Comparison of ENCODE assay signal across 14 mouse cellular contexts in genomic region chr9:22125246-22126027, GRCm38 (mm10). TPM values are rescaled to one million over a fixed set of nuclear protein-coding genes. Genes with fewer than 3 reads are reported as not detected.
DNase-seq lines count a peak whose midpoint lies in the region; ATAC-seq and TF ChIP-seq lines count a peak whose summit lies in the region.
"Had no signal": no experiment of that assay in that cellular context is flagged by ENCODE, and none has a peak within 500 bp of the region (broad histone marks: within the 10 kb centered on the region; RNA-seq: fewer than 3 reads in every experiment).

No protein-coding gene starts in this region.

- H3K4me2 ChIP-seq in lung, postnatal 0 days (replicated peaks; ENCODE audit: low read depth, low read length) = no peak overlapping the region
- H3K4me2 ChIP-seq in liver, embryonic 16.5 days (ENCODE audit: low read depth, low read length) = no peak overlapping the region
- H3K4me2 ChIP-seq in hindbrain, embryonic 13.5 days = no peak overlapping the region
- H3K4me2 ChIP-seq: heart, embryonic 15.5 days had no signal

- no peaks in the 10 kb centered on the region for H3K27me3 ChIP-seq in lung, postnatal 0 days (replicated peaks; ENCODE audit: insufficient read depth, low read length)
- H3K27me3 ChIP-seq in liver, embryonic 16.5 days (ENCODE audit: control insufficient read depth, insufficient read depth, low read depth, low read length) = no peaks in the 10 kb centered on the region
- no peaks in the 10 kb centered on the region for H3K27me3 ChIP-seq in splenic B cell, adult 2 months (ENCODE audit: control insufficient read depth, insufficient read depth, low read length, poor library complexity, severe bottlenecking)
- peaks cover 31% of the 10 kb centered on the region for H3K27me3 ChIP-seq in hindbrain, embryonic 13.5 days
- H3K27me3 ChIP-seq: heart, embryonic 15.5 days had no signal

- WGBS in lung, postnatal 0 days = 80% methylated on average over 15 of the region's 15 CpGs
- 77% methylated on average over 15 of the region's 15 CpGs for WGBS in liver, embryonic 16.5 days (ENCODE audit: insufficient replicate concordance)
- 93% methylated on average over 15 of the region's 15 CpGs for WGBS in hindbrain, embryonic 13.5 days

- no peak for TF ChIP-seq CTCF in lung, postnatal 0 days (IDR thresholded peaks at IDR 0.05)

- H3K9me3 ChIP-seq in lung, postnatal 0 days (ENCODE audit: low read length) = no peaks in the 10 kb centered on the region
- no peaks in the 10 kb centered on the region for H3K9me3 ChIP-seq in liver, embryonic 16.5 days (replicated peaks; ENCODE audit: control insufficient read depth, low read length)
- no peaks in the 10 kb centered on the region for H3K9me3 ChIP-seq in hindbrain, embryonic 13.5 days
- H3K9me3 ChIP-seq: embryonic facial prominence, embryonic 10.5 days; heart, embryonic 15.5 days had no signal

- H3K27ac ChIP-seq in lung, postnatal 0 days (ENCODE audit: low read length) = no peak overlapping the region
- H3K27ac ChIP-seq in liver, embryonic 16.5 days (ENCODE audit: low read length) = peak overlapping the region; percentile 59
- H3K27ac ChIP-seq in hindbrain, embryonic 13.5 days = no peak overlapping the region
- H3K27ac ChIP-seq: embryonic facial prominence, embryonic 10.5 days; heart, embryonic 15.5 days had no signal

- TF ChIP-seq EP300 in lung, postnatal 0 days (IDR thresholded peaks at IDR 0.05) = no peak

- H3K36me3 ChIP-seq in lung, postnatal 0 days (ENCODE audit: insufficient read depth, low read length) = no peaks in the 10 kb centered on the region
- peaks cover 47% of the 10 kb centered on the region for H3K36me3 ChIP-seq in liver, embryonic 16.5 days (ENCODE audit: control insufficient read depth, insufficient read depth)
- peaks cover 3% of the 10 kb centered on the region; the same call in 1 of the 2 replicates for H3K36me3 ChIP-seq in splenic B cell, adult 2 months (ENCODE audit: control insufficient read depth, insufficient read depth, low read length, poor library complexity, severe bottlenecking)
- H3K36me3 ChIP-seq in hindbrain, embryonic 13.5 days = no peaks in the 10 kb centered on the region
- H3K36me3 ChIP-seq: embryonic facial prominence, embryonic 10.5 days; heart, embryonic 15.5 days had no signal

- H3K4me1 ChIP-seq in lung, postnatal 0 days (ENCODE audit: insufficient read depth, low read depth, low read length) = no peaks in the 10 kb centered on the region
- peaks cover 45% of the 10 kb centered on the region for H3K4me1 ChIP-seq in liver, embryonic 16.5 days (ENCODE audit: control insufficient read depth, low read depth, low read length)
- no peaks in the 10 kb centered on the region for H3K4me1 ChIP-seq in hindbrain, embryonic 13.5 days (replicated peaks)
- H3K4me1 ChIP-seq: embryonic facial prominence, embryonic 10.5 days; heart, embryonic 15.5 days had no signal

- no peak for ATAC-seq in lung, postnatal 0 days
- no peak for ATAC-seq in liver, embryonic 16.5 days (ENCODE audit: low read depth)
- no peak for ATAC-seq in hindbrain, embryonic 13.5 days (ENCODE audit: low FRiP score)
- ATAC-seq: hindbrain, embryonic 16.5 days had no signal

- no peak overlapping the region for H3K4me3 ChIP-seq in lung, postnatal 0 days (ENCODE audit: low read depth, low read length)
- no peak overlapping the region for H3K4me3 ChIP-seq in liver, embryonic 16.5 days (ENCODE audit: low read depth, low read length)
- no peak overlapping the region for H3K4me3 ChIP-seq in hindbrain, embryonic 13.5 days
- H3K4me3 ChIP-seq: embryonic facial prominence, embryonic 10.5 days; heart, embryonic 15.5 days had no signal

- H3K9ac ChIP-seq in lung, postnatal 0 days (replicated peaks; ENCODE audit: low read depth) = no peak overlapping the region
- H3K9ac ChIP-seq in liver, embryonic 16.5 days (ENCODE audit: low read depth, low read length) = no peak overlapping the region
- H3K9ac ChIP-seq in hindbrain, embryonic 13.5 days = no peak overlapping the region
- H3K9ac ChIP-seq: heart, embryonic 15.5 days had no signal

- DNase-seq in lung, postnatal 0 days (ENCODE audit: low spot score) = peak; percentile 42
- no peak for DNase-seq in lung, postnatal 14 days
- peak; percentile 62 for DNase-seq in R1 (ENCODE audit: low read depth, low spot score)
- peak; percentile 48 for DNase-seq in splenic B cell, adult 2 months (ENCODE audit: low read depth, low spot score)
- no peak for DNase-seq in kidney, postnatal 36 days
- DNase-seq: cerebellum, adult 9-11 months; kidney, adult 8-10 months; right cerebral cortex, postnatal 14 days; thymus, postnatal 4 days had no signal

RNA-seq across cellular contexts. Expression of gene Elof1, which starts 8.5 kb away (rescaled TPM):
- polyA plus RNA-seq in lung, postnatal 0 days (2015; fragmentation: Nextera tagmentation; extraction: Ambion mirVana) = 188 and 191 TPM in 2 replicates
- 77.8 and 78.7 TPM in 2 replicates for polyA plus RNA-seq in liver, embryonic 16.5 days (2015; fragmentation: Nextera tagmentation; extraction: Ambion mirVana)
- 179 and 185 TPM in 2 replicates for polyA plus RNA-seq in hindbrain, embryonic 13.5 days (2015; fragmentation: Nextera tagmentation; extraction: Ambion mirVana)

RNA-seq across cellular contexts. Expression of gene Acp5, which starts 10.1 kb away (rescaled TPM):
- 8.9 and 9.1 TPM in 2 replicates for polyA plus RNA-seq in lung, postnatal 0 days (2015; fragmentation: Nextera tagmentation; extraction: Ambion mirVana)
- polyA plus RNA-seq in liver, embryonic 16.5 days (2015; fragmentation: Nextera tagmentation; extraction: Ambion mirVana) = 228 and 240 TPM in 2 replicates
- polyA plus RNA-seq in hindbrain, embryonic 13.5 days (2015; fragmentation: Nextera tagmentation; extraction: Ambion mirVana) = 0.82 and 0.98 TPM in 2 replicates

RNA-seq across cellular contexts. Expression of gene Cnn1, which starts 26.4 kb away (rescaled TPM):
- 43.7 and 64.8 TPM in 2 replicates for polyA plus RNA-seq in lung, postnatal 0 days (2015; fragmentation: Nextera tagmentation; extraction: Ambion mirVana)
- 0.22 and 1.8 TPM in 2 replicates for polyA plus RNA-seq in liver, embryonic 16.5 days (2015; fragmentation: Nextera tagmentation; extraction: Ambion mirVana)
- 1.4 and 4.5 TPM in 2 replicates for polyA plus RNA-seq in hindbrain, embryonic 13.5 days (2015; fragmentation: Nextera tagmentation; extraction: Ambion mirVana)

RNA-seq across cellular contexts. Expression of gene Pigyl, which starts 31.2 kb away (rescaled TPM):
- polyA plus RNA-seq in lung, postnatal 0 days (2015; fragmentation: Nextera tagmentation; extraction: Ambion mirVana) = 100 and 112 TPM in 2 replicates
- 28.9 and 34.6 TPM in 2 replicates for polyA plus RNA-seq in liver, embryonic 16.5 days (2015; fragmentation: Nextera tagmentation; extraction: Ambion mirVana)
- polyA plus RNA-seq in hindbrain, embryonic 13.5 days (2015; fragmentation: Nextera tagmentation; extraction: Ambion mirVana) = 81.3 and 88.2 TPM in 2 replicates

RNA-seq across cellular contexts. Expression of gene Ecsit, which starts 40.2 kb away (rescaled TPM):
- 21.3 and 21.9 TPM in 2 replicates for polyA plus RNA-seq in lung, postnatal 0 days (2015; fragmentation: Nextera tagmentation; extraction: Ambion mirVana)
- polyA plus RNA-seq in liver, embryonic 16.5 days (2015; fragmentation: Nextera tagmentation; extraction: Ambion mirVana) = 21.1 and 22.2 TPM in 2 replicates
- polyA plus RNA-seq in hindbrain, embryonic 13.5 days (2015; fragmentation: Nextera tagmentation; extraction: Ambion mirVana) = 53.5 and 56.5 TPM in 2 replicates

Comparison
In these comparisons a context has a peak if more than half of its experiments do, and no peak if none do; other contexts are left out.
1. DNase-seq: peak in lung, postnatal 0 days (single experiment), R1 (single experiment) and splenic B cell, adult 2 months (single experiment); none in lung, postnatal 14 days (single experiment) and kidney, postnatal 36 days (0 of 2).
2. RNA of gene Acp5, which starts 10.1 kb away (polyA plus RNA-seq): 228 to 240 TPM in liver, embryonic 16.5 days; 8.9 to 9.1 TPM in lung, postnatal 0 days and 0.82 to 0.98 TPM in hindbrain, embryonic 13.5 days; every median in the first group is over 10 times any median in the second.